Mouse (Mus musculus) heart, embryonic 13.5 days (tissue): ENCODE measurements at regions not wholly inside any gene's neighbourhood (a gene's known extent, or its start where the extent isn't known, plus 50 kb on each side); places are given as distances from the start of the nearest gene placed in this dataset.

ENCODE experiments used
- ATAC-seq: fragments of 200-750 bp; cut with Nextera tagmentation; 2 replicates; pipeline ENCODE4 v1.8.0; 2017; ENCODE audit warnings: moderate TSS enrichment; ENCODE audit not compliant: insufficient number of reproducible peaks, low FRiP score, low TSS enrichment; ENCODE audit errors: extremely low read depth
- H3K27ac ChIP-seq: fragments of 300-500 bp; sonication (generic); replicated peaks from 2 replicates; pipeline ENCODE4 v1.5.1; 2015; ENCODE audit warnings: moderate library complexity, mild to moderate bottlenecking, inconsistent platforms
- H3K27me3 ChIP-seq: fragments of 300-500 bp; sonication (generic); replicated peaks from 2 replicates; pipeline ENCODE4 v1.6.1; 2015; ENCODE audit warnings: mild to moderate bottlenecking, inconsistent platforms
- H3K36me3 ChIP-seq: fragments of 300-500 bp; sonication (generic); 2 replicates; pipeline ENCODE4 v1.6.1; 2015; ENCODE audit warnings: mild to moderate bottlenecking, inconsistent platforms
- H3K4me1 ChIP-seq: fragments of 300-500 bp; sonication (generic); 2 replicates; pipeline ENCODE4 v1.6.1; 2015; ENCODE audit warnings: inconsistent platforms
- H3K4me2 ChIP-seq: fragments of 300-500 bp; sonication (generic); 2 replicates; pipeline ENCODE4 v1.6.1; 2015; ENCODE audit warnings: inconsistent platforms, mild to moderate bottlenecking, moderate library complexity
- H3K4me3 ChIP-seq: fragments of 300-500 bp; sonication (generic); 2 replicates; pipeline ENCODE4 v1.5.1; 2015; ENCODE audit warnings: moderate library complexity, mild to moderate bottlenecking, inconsistent platforms
- H3K9ac ChIP-seq: fragments of 300-500 bp; sonication (generic); 2 replicates; pipeline ENCODE4 v1.6.1; 2015; ENCODE audit warnings: inconsistent platforms, mild to moderate bottlenecking, moderate library complexity
- H3K9me3 ChIP-seq: fragments of 300-500 bp; sonication (generic); 2 replicates; pipeline ENCODE4 v1.6.1; 2016; ENCODE audit warnings: inconsistent platforms
- WGBS: fragments of 180-500 bp; shearing (Covaris S2); methylation state at CpG from one replicate; pipeline ENCODE4 v1.1.7; 2015; ENCODE audit warnings: mixed read lengths; 5-methylcytosine and 5-hydroxymethylcytosine counted together

DNA sequence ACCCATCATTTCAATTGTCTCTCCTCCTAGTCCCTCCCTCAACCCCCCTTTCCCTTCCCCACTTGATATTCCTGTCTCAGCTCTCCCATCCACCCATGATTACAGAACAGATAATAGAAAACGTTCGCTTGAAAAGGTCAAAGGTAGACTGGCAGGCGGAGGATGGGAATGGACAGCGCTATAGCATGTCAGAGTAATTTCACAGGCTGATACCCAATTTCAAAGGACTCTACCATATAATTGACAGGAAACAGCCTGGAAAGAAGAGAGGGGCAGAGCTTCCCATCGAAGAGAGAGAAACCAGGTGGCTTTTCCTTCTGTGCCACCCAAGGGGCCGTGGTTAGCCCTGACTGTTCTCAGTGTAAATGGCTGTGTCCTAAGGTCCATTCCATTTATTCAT, 140.2 kb upstream of the Atxn1 start:
- no peak overlapping the region for H3K4me3 ChIP-seq
- 60% methylated on average over 6 of the region's 6 CpGs for WGBS
- no peaks in the 10 kb centered on the region for H3K9me3 ChIP-seq
- no peaks in the 10 kb centered on the region for H3K36me3 ChIP-seq
- no peak overlapping the region for H3K9ac ChIP-seq
- ATAC-seq = no peak
- 0 out of 2 replicates have a peak, but pooled peaks cover 2% of the 10 kb centered on the region for H3K4me1 ChIP-seq
- H3K27ac ChIP-seq = no peak overlapping the region
- H3K27me3 ChIP-seq = no peaks in the 10 kb centered on the region
- H3K4me2 ChIP-seq = no peak overlapping the region

DNA sequence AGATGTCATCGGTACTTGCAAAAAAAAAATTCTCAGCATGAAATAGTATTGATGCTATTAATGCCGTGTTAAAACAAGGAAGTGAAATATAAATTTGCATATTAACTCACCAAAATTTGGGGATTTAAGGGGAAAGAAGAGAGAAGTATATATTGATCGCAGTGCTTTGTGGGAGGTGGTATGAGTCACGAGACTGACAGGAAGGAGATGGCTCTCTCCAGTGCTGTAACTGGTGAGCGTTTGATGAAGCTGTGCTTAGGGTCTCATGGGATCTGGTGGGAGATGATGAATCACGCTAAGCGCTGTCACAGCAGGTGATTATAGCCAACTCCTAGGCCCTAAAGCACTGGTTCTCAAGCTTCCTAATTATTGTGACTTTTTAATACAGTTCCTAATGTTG, 133.8 kb upstream of the Atxn1 start:
- no peak for ATAC-seq
- no peaks in the 10 kb centered on the region for H3K4me1 ChIP-seq
- H3K27ac ChIP-seq = no peak overlapping the region
- no peak overlapping the region for H3K4me3 ChIP-seq
- no peaks in the 10 kb centered on the region for H3K36me3 ChIP-seq
- H3K4me2 ChIP-seq = no peak overlapping the region
- no peaks in the 10 kb centered on the region for H3K27me3 ChIP-seq
- H3K9me3 ChIP-seq = no peaks in the 10 kb centered on the region
- WGBS = 69% methylated on average over 7 of the region's 7 CpGs
- no peak overlapping the region for H3K9ac ChIP-seq

DNA sequence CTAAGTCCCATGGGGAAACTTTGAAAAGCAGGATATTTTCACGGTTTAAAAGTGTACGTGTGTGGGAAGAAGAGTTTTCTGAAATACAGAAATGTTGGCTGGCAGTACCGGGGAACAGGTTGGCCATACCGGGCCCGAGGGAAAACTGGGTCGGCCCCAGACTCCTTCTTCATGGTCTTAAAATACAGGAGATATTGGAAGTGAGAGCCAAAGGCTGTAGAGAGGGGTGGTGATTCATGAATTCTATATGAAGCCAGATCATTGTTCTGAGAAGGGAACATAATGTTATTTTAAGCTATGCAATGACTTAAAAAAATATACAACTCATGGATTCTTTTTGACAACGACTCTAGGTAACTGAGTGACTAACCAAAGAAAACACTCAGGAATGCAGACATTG, 133.3 kb upstream of the Atxn1 start:
- H3K9me3 ChIP-seq = no peaks in the 10 kb centered on the region
- 78% methylated on average over 7 of the region's 7 CpGs for WGBS
- no peaks in the 10 kb centered on the region for H3K36me3 ChIP-seq
- H3K4me1 ChIP-seq = no peaks in the 10 kb centered on the region
- H3K27ac ChIP-seq = no peak overlapping the region
- H3K9ac ChIP-seq = no peak overlapping the region
- no peak for ATAC-seq
- no peak overlapping the region for H3K4me2 ChIP-seq
- H3K4me3 ChIP-seq = no peak overlapping the region
- H3K27me3 ChIP-seq = no peaks in the 10 kb centered on the region

DNA sequence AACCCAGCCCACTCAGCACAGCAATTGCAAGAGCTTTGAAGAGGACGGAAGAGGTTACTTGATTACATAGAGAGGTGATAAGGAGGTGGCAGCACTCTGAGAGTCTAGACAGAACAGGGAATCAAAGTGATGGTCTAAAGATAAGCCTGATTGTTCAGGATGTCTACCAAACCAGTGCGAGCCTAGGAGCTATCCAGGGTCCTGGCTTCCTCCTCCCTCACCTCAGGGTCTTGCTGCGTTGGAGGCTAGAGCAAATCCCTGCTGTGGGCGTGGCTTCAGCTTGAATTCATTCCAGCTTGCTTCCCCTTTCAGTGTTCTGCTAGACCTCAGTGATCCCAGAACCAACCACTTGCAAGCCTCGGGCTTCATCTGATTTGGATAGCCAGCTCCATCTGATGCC, 132.2 kb upstream of the Atxn1 start:
- Histone ChIP-seq H3K27me3 (no peaks in the 10 kb centered on the region), H3K4me2 (no peak overlapping the region), H3K9ac (no peak overlapping the region), H3K4me3 (no peak overlapping the region), H3K4me1 (no peaks in the 10 kb centered on the region), H3K9me3 (no peaks in the 10 kb centered on the region), H3K36me3 (no peaks in the 10 kb centered on the region), H3K27ac (no peak overlapping the region)
- WGBS = under 1% methylated on average over 5 of the region's 5 CpGs
- ATAC-seq = no peak

DNA sequence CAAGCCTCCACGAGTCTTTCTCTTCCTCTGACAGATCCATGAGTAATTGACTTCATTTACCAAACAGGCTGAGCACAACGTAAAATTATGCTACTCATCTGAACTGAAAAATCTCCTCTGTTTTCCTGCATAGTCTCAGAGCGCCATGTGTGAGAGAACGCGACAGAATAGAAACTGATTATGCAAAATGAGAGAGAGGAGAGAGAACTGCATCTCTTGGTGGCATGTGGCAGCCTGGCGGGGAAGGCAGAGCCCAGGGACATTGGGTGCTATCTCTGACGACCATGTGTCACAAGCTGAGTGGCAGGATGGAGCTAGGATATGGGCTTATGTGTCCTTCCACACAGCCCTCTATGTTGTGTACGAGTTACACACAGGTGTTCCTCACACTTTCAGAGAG, 131.6 kb upstream of the Atxn1 start:
- no peak for ATAC-seq
- 59% methylated on average over 8 of the region's 8 CpGs for WGBS

DNA sequence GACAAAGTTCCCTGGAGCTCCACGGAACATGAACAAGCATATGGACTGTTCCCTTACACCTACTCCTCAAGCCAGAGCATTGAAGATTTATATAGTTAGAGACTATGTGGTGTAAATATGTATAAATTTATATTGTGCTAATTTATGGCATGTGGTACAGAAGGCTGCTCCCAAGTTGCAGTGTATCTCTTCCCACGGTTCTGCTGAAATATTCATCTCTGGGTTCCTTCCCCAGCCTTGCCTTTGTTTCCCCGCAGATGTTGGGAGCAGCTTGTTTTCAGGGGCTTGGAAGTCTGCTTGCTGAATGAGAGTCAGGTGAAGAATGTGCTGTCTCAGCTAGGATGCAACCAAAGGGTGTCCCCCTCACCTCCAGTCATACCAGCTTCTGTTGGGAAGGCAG, 128.0 kb upstream of the Atxn1 start:
- no peak for ATAC-seq
- Histone ChIP-seq H3K4me2 (no peak overlapping the region), H3K4me3 (no peak overlapping the region), H3K27me3 (no peaks in the 10 kb centered on the region), H3K9me3 (peaks cover 7% of the 10 kb centered on the region; the same call in 1 of the 2 replicates), H3K27ac (no peak overlapping the region), H3K9ac (no peak overlapping the region), H3K36me3 (no peaks in the 10 kb centered on the region), H3K4me1 (no peaks in the 10 kb centered on the region)
- WGBS = 81% methylated on average over 3 of the region's 3 CpGs

More for the DNA sequence above, 131.6 kb upstream of the Atxn1 start:
- H3K9ac ChIP-seq = no peak overlapping the region
- no peak overlapping the region for H3K4me3 ChIP-seq
- no peaks in the 10 kb centered on the region for H3K9me3 ChIP-seq
- no peaks in the 10 kb centered on the region for H3K27me3 ChIP-seq
- no peak overlapping the region for H3K4me2 ChIP-seq
- no peak overlapping the region for H3K27ac ChIP-seq
- H3K4me1 ChIP-seq = no peaks in the 10 kb centered on the region
- no peaks in the 10 kb centered on the region for H3K36me3 ChIP-seq

DNA sequence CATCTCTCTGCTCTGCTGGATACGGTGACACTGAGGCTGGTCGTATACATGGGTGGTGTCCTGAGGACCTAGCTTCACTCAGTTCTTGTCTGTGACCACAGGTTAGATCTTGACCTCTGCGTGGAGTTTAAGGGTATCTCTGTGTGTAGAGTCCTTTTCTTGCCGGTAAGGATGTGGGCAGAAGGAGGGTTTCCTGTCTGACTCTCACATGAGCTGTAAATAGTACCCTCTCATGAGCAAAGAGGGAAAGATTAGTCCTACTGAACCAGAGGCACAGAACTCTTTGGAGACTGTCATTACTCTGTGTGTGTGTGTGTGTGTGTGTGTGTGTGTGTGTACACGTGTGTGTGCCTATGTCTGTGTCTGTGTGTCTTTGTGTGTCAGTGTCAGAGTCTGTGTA, 126.3 kb upstream of the Atxn1 start:
- H3K4me1 ChIP-seq = no peaks in the 10 kb centered on the region
- H3K9ac ChIP-seq = no peak overlapping the region
- no peak overlapping the region for H3K4me2 ChIP-seq
- no peak overlapping the region for H3K27ac ChIP-seq
- no peaks in the 10 kb centered on the region for H3K27me3 ChIP-seq
- H3K36me3 ChIP-seq = no peaks in the 10 kb centered on the region
- WGBS = 61% methylated on average over 5 of the region's 5 CpGs
- H3K4me3 ChIP-seq = no peak overlapping the region
- no peak for ATAC-seq
- peaks cover 7% of the 10 kb centered on the region; the same call in 1 of the 2 replicates for H3K9me3 ChIP-seq

DNA sequence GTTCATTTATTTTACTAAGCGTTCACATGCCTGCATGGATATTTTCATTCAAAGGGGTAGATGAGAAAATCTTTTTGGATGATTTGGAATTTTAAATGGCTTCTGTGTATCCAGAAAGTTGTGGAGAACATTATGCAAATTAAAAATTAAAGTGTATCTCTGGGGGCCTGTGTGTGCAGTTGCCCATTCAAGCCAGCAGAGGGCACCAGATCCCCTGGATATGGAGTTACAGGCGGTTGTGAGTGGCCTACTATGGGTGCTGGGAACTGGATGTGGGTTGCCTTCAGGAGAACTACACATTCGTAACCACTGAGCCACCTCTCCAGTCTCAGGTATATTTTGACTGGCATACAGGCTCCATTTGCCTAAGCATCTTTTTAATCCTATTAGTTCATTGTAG, 123.4 kb upstream of the Atxn1 start:
- Histone ChIP-seq H3K9me3 (peaks cover 7% of the 10 kb centered on the region; the same call in 1 of the 2 replicates), H3K4me3 (no peak overlapping the region), H3K36me3 (no peaks in the 10 kb centered on the region), H3K27me3 (no peaks in the 10 kb centered on the region), H3K4me1 (no peaks in the 10 kb centered on the region), H3K9ac (no peak overlapping the region), H3K4me2 (no peak overlapping the region), H3K27ac (no peak overlapping the region)
- ATAC-seq = no peak
- WGBS = 80% methylated on average over 3 of the region's 3 CpGs

DNA sequence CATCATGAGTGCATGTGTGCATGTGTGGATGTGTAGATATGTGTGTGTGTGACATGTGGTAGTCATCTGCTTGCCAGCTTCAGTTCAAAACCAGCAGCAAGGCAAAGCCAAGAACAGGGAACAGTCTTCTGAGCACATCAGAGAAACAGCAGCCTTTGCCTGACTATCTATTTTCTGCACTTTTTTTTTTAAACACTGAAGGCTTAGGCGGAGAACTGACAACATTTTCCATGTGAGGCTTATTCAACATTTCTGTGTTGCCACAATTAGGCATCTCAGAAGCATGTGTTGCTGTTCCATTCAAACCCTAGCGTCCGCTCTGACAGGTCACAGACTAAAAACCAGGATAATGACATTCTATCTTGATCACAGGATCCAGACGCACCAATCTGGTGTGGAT, 122.9 kb upstream of the Atxn1 start:
- no peaks in the 10 kb centered on the region for H3K27me3 ChIP-seq
- H3K36me3 ChIP-seq = no peaks in the 10 kb centered on the region
- no peak overlapping the region for H3K4me2 ChIP-seq
- no peak for ATAC-seq
- WGBS = 84% methylated on average over 4 of the region's 4 CpGs
- no peak overlapping the region for H3K27ac ChIP-seq
- H3K4me3 ChIP-seq = no peak overlapping the region
- H3K4me1 ChIP-seq = no peaks in the 10 kb centered on the region
- H3K9me3 ChIP-seq = peaks cover 7% of the 10 kb centered on the region; the same call in 1 of the 2 replicates
- no peak overlapping the region for H3K9ac ChIP-seq

DNA sequence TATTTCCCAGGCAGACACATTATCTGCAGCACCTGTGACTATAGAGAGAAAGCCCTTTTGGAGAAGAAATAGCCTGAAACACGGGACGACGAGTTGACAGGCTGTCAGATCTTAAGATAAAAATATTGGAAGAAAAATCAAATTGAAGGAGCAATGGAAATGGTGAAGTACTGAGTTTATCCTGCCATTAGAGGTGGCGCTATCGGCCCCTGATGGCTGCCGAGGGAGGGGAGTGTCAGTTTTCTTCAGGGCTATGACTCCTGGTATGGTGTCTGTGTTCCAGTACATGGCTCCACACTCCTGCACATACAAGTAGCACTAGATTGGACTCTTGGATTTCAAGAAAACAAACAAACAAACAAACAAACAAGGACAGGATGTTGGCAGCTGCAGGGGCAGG, 112.1 kb upstream of the Atxn1 start:
- Histone ChIP-seq H3K9ac (no peak overlapping the region), H3K4me2 (no peak overlapping the region), H3K4me3 (no peak overlapping the region), H3K4me1 (no peaks in the 10 kb centered on the region), H3K27ac (no peak overlapping the region), H3K27me3 (no peaks in the 10 kb centered on the region), H3K36me3 (no peaks in the 10 kb centered on the region), H3K9me3 (no peaks in the 10 kb centered on the region)
- no peak for ATAC-seq
- WGBS = 78% methylated on average over 6 of the region's 6 CpGs

DNA sequence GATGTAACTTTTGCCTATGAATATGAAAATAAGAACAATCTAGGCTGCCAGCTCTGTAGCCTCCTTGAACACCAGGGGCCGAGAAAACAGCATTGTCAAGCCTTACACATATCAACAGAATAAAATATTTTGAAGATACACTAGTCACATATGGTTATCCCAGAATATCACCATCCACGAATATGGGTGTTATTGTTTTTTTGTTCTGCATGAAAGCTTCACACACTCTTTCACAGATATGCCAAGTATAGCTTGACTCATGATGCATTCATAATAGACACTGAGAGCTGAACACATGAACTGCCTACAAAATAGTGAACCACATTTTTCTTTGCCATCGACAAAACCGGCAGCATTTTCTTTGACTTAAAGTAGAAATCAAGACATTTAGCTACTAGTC, 106.9 kb upstream of the Atxn1 start:
- Histone ChIP-seq H3K4me3 (no peak overlapping the region), H3K36me3 (no peaks in the 10 kb centered on the region), H3K27ac (no peak overlapping the region), H3K9me3 (no peaks in the 10 kb centered on the region), H3K9ac (no peak overlapping the region), H3K27me3 (no peaks in the 10 kb centered on the region), H3K4me1 (no peaks in the 10 kb centered on the region), H3K4me2 (no peak overlapping the region)
- ATAC-seq = no peak
- WGBS = 77% methylated on average over 4 of the region's 4 CpGs

DNA sequence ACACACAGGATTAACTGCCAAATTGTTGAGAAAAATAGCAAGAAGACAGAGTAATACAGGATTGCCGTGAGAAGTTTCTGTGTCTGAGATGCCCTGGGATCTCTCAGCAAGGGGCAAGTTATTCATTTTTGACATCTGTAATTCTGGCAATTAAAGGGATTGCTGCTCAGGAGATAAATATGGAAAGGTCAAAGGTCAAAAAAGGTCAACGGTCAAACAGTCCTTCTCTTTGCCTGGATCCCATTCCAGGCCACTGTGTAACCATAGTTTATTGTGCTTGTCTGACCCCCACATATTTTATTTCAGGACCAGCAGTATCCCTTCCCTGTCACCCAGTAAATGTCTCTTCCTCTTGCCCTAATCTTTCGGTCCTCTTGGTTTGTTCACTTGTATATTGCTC, 104.8 kb upstream of the Atxn1 start:
- Histone ChIP-seq H3K9ac (no peak overlapping the region), H3K36me3 (no peaks in the 10 kb centered on the region), H3K4me2 (no peak overlapping the region), H3K4me3 (no peak overlapping the region), H3K4me1 (no peaks in the 10 kb centered on the region), H3K9me3 (no peaks in the 10 kb centered on the region), H3K27me3 (no peaks in the 10 kb centered on the region), H3K27ac (no peak overlapping the region)
- no peak for ATAC-seq
- 75% methylated on average over 3 of the region's 3 CpGs for WGBS

DNA sequence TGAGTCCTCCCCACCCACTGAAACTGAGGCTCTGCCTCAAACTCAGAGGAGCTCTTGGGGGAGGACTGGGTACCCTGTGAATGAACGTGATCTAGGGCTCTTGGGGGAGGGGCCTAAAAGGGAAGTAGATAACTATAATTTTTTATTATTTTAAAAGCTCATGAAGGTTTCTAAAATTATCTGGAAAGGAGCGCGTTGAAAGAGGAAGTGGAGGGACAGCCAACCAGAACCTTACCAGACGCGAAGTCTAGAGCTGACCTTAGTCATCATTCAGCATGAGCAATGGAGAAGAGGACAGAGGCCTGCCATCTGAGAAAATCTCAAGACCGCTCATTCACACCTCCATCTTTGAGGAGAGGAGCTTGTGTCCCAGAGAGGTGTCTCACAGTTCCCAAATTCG, 98.0 kb upstream of the Atxn1 start:
- Histone ChIP-seq H3K9ac (no peak overlapping the region), H3K4me2 (no peak overlapping the region), H3K27ac (no peak overlapping the region), H3K27me3 (no peaks in the 10 kb centered on the region), H3K4me3 (no peak overlapping the region), H3K4me1 (peaks cover 13% of the 10 kb centered on the region), H3K36me3 (no peaks in the 10 kb centered on the region), H3K9me3 (no peaks in the 10 kb centered on the region)
- ATAC-seq = no peak
- 85% methylated on average over 7 of the region's 7 CpGs for WGBS
